Mouse (Mus musculus) CH12.LX (cell line): Measurements from ENCODE around the gene Tchhl1.

Experiments
- CTCF ChIP-seq, 2 experiments: IDR thresholded peaks in 1 of 2; conservative IDR thresholded peaks in 1 of 2; 2 replicates each; pipeline ENCODE4 v1.5.1; 2011 to 2012; ENCODE audit warnings: low read depth in 2 of 2, low read length in 2 of 2, improper control_type of control experiment in 1 of 2, inconsistent platforms in 1 of 2, mild to moderate bottlenecking in 1 of 2, moderate library complexity in 1 of 2
- NELFE ChIP-seq: IDR thresholded peaks from 2 replicates; pipeline ENCODE4 v1.6.1; 2011; ENCODE audit warnings: low read depth, low read length, improper control_type of control experiment

GRCm38 (mm10) chr3:93469629-93470028, 1.1 kb downstream of the Tchhl1 start:
- no peak for TF ChIP-seq CTCF (conservative IDR thresholded peaks at IDR 0.05 in 1 of 2, IDR thresholded peaks at IDR 0.05 in 1 of 2; ENCODE audit: low read depth in 2 of 2, low read length in 2 of 2)
- TF ChIP-seq NELFE: no peak
